Mouse (Mus musculus): ENCODE results near the gene Ormdl3.
"Not testable (repeated sequence)": the region's sequence is repeated elsewhere in the genome, so short reads cannot be mapped to it uniquely, and the experiment has no call there.

Gene Ormdl3

DNA sequence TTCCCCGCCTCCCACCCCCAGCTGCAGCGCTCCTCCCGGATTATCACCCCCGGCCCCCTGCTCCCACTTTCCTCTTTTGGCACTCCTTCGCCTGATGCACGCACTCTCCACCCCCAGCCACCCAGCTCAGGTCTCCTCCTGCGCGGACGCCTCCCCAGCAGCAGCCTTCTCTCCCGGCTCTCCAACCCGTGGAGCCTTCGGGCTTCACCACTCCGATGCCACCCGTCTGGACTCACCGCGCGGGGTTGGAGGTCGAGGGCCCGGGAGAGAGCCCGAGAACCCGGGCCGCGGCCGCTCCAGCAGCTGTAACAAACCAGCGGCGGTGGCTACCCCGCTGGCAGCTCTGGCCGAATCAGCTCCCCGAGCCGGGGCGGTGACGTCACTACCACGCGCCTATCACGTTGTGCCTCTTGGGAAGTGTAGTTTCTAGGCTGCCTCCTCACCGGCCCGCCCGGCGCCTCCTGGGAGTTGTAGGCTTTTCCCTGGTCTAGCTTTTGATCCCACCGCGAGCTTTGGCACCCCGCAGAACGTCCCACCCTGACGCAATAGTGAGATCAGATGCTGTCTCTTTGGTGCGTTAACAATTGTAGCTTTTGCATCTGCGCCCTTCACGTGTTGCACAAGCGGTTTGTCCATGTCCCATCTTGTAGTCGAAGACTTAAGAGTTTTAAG, at the start of gene Ormdl3:
TSS of gene Ormdl3 (minus strand) at position 477 of the 672 bp plus-strand sequence.
- DNase-seq (ENCODE audit: low spot score): peak; percentile 99

DNA sequence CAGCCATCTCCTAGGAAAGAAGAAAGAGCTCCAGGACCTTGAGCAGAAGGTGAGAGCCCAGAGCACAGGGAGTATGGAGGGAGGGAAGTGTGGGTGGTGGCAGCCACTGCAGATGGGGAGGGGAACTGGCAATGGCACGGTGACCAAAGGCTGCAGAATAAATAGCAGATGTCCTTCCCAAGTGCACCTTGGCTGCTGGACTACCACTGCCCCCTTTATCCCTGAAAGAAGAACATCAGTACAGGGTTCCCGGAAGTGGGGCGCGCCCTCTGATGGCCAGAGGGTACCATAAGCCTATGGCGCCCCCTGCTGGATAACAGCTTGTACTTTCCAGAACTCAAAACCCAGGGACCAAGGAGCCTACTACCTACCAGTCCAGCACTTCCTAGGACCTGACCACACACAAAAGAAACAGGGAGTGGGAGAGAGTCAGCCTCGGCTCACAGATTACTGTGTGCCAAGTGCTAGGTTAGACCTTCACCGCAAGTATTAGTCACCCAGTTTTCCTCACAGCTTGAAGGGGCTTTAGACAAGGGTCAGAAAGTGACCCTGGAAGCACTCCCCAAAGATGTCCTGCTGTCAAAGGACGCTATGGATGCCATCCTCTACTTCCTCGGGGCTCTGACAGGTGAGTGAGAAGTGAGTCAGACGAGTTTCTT, 48.3 kb upstream of the Ormdl3 start:
- DNase-seq (ENCODE audit: low spot score): not testable (repeated sequence)

DNA sequence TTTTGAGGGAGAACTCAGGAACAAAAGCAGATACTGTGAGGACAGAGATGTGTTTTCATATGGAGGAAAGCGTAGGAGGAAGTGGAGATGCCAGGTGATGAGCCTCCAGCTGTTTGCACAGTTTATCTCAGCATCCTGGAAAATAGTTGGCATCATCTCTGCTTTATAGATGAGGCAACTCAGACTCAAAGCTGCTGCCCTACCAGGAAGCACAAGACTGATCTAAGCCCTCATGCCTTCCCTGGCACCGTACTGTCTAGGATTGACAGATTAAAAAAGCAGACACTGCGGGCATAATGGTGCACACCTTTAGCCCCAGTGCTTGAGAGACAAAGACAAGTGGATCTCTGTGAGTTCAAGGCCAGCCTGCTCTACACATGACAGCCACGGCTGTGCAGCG, 43.5 kb upstream of the Ormdl3 start:
- DNase-seq (ENCODE audit: low spot score): no peak

- no peak for DNase-seq (ENCODE audit: low spot score)
Measured at GRCm38 (mm10) chr11:98628706-98629105, 41.5 kb upstream of the Ormdl3 start.

DNA sequence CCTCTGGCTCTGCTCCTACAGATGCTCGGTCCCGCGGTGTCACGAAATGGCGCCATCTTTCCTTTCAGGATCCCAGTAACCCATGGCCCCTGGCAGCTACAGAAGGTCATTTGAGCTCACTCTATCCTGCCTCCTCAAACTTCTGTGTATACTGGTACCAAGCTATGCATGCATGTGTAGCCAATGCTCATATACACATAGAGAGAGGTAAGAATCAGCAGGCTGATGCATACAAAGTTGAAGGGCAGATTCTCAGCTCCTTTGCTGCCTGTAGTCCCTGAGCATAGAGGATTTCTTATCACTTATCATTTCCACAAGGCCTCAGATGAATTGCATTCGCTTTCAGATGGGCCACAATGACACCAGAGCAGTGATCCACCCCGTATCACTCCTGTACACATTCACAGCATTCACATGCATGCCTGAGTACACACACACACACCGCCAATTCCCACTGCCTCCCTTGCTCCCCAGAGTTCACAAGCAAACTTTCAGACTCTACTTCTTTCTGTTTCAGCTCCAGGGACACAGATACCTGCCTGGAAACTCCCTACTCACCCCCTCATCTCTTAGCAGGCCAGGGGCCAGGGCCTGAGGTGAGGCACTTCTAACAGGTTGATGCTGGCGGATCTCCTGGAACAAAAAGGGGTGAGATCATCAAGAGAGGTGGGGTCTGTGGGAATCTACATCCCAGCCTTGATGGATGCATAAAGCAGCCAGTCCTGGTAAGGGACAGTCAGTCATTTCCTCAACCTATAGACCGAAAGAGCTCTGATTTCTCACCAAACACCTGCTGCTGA, 38.6 kb upstream of the Ormdl3 start, which contains the start of the genes Gm12355 and Gsdma3:
TSS of gene Gm12355 (minus strand) at position 51 of the 800 bp plus-strand sequence.
TSS of gene Gsdma3 (plus strand) at position 750 of the 800 bp plus-strand sequence.
- DNase-seq (ENCODE audit: low spot score): no peak

- not testable (repeated sequence) for DNase-seq (ENCODE audit: low spot score)
Measured at GRCm38 (mm10) chr11:98624381-98624780, 37.2 kb upstream of the Ormdl3 start.

GRCm38 (mm10) chr11:98623981-98624380, 36.8 kb upstream of the Ormdl3 start:
- not testable (repeated sequence) for DNase-seq (ENCODE audit: low spot score)

DNA sequence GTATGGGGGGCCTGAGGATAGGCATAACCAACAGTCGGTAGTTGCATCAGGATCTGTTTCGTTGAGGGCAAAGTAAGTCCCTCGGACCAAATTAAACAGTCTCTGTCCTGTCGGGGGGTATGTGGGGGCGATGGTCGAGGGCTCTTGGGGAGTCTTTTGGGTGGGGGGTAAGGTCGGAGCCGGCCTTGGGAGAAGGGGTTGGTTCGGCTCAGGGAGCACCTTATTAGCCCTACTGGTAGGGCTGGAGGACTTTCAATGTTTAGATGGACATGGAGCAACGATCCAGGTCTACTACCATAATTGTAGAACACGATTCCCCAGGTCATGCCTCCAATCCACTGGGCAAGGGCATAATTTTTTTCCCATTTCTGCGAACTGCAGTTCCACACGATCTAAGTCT, 33.6 kb upstream of the Ormdl3 start:
- DNase-seq (ENCODE audit: low spot score): no peak

DNA sequence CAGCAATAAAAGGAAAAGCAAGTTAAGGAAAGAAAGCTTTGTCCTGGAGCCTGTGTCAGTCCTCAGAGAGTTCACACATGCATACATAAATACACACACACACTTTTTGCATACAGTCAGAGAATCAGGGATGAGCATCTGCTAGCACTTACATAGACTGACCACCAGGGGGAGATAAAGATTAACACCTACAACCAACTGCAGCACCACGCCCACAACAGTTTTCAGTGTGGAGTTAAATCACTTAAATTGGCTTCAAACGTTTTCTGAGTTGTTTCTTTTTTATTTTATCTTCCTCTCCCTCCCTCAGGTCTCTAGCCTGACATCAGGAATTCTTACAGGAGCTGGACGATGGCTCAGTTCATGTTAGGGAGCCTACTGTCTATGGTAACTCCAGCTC, 19.6 kb upstream of the Ormdl3 start:
- DNase-seq (ENCODE audit: low spot score): peak; percentile 69

- DNase-seq (ENCODE audit: low spot score): not testable (repeated sequence)
Measured at GRCm38 (mm10) chr11:98604911-98605310, 17.7 kb upstream of the Ormdl3 start.

DNA sequence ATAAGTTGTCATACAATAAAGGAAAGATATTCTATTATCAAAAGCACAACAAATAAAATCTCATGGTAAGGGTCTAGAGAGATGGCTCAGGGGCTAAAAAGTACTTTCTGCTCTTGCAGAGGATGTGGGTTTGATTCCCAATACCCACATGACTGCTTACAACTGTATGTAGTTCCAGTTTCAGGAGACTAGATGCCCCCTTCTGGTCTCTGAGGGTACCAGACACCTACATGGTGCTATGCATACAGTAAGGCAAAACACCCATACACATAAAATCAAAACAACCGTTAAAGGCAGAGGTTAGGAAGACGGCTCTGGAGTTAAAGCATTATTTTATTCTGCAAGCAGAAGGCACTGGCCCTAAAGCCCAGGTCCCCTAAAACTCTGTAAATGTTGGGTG, 16.8 kb upstream of the Ormdl3 start:
- DNase-seq (ENCODE audit: low spot score): no peak

GRCm38 (mm10) chr11:98602090-98602690, 15.0 kb upstream of the Ormdl3 start:
- DNase-seq (ENCODE audit: low spot score): no peak

DNA sequence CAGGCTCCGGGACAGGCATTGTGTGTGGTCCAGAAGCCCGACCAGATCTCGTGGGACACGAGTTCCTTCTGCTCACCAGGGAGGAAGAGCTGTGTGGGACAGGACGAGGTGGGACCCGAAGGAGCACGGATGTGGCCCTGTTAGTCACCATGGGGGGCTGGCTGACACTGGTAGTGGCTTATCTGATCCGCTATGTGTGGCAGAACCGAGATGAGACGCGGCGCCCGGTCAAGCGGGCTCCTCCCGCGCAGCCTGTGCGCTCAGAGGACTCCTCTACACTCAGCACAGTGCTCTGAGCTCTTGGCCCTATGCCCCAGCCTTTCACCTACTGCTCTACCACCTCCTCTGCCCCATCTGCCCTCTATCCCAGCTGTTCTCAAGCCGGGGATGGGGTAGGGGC, 12.1 kb upstream of the Ormdl3 start:
- DNase-seq (ENCODE audit: low spot score): no peak

DNA sequence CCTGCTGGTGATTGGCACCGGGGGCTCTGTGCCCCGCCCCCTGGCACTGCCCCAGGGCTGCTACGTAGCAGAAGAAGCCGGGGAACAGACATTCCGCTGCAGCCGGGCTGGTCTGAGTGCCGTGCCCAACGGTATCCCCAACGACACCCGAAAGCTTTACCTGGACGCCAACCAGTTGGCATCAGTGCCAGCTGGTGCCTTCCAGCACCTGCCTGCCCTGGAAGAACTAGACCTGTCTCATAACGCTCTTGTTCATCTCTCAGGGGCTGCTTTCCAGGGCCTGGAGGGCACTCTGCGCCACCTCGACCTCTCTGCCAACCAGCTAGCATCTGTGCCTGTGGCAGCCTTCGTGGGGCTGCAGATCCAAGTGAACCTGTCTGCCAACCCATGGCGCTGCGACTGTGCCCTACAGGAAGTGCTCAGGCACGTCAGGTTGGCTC, 11.7 kb upstream of the Ormdl3 start:
- no peak for DNase-seq (ENCODE audit: low spot score)

DNA sequence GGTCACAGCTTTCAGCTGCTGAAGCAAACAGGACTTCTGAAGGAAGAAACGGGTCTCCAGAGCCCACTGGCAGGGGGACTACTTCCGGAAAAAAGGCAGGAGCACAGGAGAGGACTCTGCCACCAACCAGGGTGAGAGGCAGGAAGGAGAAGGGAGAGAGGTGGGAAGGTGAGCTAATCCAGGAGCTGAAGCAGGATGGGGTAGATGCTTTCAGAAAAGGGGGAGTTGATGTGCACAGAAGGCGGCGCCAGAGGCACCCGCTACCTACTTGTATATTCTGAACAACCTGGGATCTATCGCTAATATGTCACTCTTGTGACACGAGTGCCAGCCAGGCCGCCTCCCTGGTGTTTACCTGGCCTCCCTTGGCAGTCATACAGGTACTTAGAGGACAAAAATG, 10.8 kb upstream of the Ormdl3 start, which contains the start of gene Lrrc3c:
TSS of gene Lrrc3c (plus strand) at position 301 of the 400 bp plus-strand sequence.
- DNase-seq (ENCODE audit: low spot score): no peak

DNA sequence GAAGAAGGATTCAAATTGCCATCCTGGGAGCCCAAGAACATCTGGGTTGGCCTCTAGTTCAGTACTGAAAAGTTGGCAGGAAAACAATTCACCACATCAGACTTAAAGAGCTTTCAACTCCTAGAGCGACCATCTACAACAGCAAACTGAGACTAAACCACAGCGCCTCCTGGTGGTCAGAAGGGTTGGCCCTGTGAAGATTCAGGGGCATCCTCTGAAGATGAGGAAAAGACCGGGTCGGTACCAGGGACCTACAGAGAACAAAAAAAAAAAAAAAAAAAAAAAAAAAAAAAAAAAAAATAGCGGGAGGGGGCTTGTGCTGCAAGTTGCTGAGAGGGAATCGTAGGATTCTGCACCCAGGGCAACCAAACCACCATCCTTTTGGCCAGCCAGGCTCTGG, 10.2 kb upstream of the Ormdl3 start:
- DNase-seq (ENCODE audit: low spot score): peak; percentile 63

GRCm38 (mm10) chr11:98595955-98596354, 8.8 kb upstream of the Ormdl3 start:
- no peak for DNase-seq (ENCODE audit: low spot score)

DNA sequence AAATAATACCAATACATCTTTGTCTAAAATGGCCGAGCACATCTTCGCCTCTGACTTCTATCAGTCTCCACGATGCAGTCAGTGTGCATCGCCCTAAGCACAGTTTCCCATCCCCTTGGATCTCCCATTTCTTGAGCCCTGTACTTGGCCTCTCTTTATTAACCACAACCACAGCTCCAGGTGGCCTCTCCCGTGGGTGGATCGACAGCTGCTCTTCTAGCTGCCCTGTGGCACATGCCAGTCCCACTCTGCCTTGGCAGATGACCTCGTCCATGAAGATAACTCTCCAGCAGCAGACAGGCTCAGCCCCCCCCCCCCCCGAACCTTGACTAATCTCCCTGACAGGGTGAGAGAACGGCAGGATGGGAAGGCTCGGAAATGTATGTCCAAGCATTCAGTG, 8.3 kb upstream of the Ormdl3 start:
- DNase-seq (ENCODE audit: low spot score): no peak

- no peak for DNase-seq (ENCODE audit: low spot score)
Measured at GRCm38 (mm10) chr11:98595021-98595420, 7.9 kb upstream of the Ormdl3 start.

DNA sequence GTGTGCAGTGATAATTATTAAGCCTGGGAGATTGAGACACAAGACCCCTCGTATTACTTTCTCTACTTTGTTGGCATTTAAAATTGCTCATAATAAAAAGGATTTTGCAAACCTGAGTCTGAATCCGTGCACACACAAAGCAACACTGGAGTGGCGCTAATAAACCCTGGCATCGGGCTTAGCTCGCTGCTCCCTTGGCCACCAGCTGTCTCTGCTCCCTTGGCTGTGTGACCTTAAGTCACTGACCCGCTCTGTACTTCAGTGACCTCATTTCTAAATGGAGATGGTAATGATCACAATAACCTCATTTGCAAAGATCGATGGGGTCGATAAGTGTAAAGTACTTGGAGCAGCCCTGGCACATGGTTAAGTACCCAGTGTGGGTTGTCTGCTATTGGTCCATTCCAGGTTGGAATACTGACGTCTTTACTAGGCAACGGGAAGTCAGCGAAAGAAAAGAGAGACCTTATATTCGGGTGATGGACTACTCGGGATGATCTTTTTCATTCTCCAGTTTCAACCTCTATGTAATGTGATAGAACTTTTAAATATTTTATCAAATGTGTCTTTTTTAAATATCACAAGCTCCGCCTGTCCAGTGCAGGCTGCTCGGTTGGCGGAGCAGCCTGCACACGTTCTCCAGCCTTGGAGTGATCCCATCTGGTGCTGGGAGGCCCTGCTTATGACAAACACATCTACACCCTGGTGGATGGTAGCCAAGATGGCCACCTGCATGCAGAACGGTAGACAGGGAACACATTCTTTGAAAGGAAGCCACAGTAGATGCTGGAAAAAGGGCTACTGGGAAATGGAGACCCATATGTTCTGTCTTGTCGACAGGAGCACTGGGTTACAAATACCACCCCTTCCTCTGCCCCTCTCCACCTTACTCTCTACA, 3.6 kb upstream of the Ormdl3 start:
- DNase-seq (ENCODE audit: low spot score): peak; percentile 33

DNA sequence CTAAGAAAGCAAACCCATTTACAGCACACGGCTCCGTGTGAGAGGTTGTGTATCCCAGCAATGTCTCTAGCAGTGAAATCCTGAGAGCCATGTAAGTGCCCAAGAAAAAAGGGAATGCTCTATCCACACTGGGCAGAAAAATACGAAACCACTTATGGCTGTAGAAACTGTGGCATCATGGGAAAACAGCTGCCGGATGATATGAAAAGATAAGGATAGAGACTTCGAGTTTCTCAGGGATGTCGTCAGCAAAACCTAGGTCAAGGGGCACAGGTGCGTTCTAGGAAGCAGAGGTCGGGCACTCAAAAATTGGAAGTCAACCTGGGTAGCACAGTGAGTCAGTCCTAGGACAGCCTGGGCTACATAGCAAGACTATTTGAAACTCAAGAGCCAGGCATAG, 2.1 kb upstream of the Ormdl3 start:
- no peak for DNase-seq (ENCODE audit: low spot score)

All from MN1 (cell line).